ENCODE assay signal across 31 mouse cellular contexts in genomic region chr11:61546452-61546851, GRCm38 (mm10). TPM values are rescaled to one million over a fixed set of nuclear protein-coding genes. Genes with fewer than 3 reads are reported as not detected.
DNase-seq lines count a peak whose midpoint lies in the region; ATAC-seq and TF ChIP-seq lines count a peak whose summit lies in the region.
"Had no signal": no experiment of that assay in that cellular context is flagged by ENCODE, and none has a peak within 500 bp of the region (broad histone marks: within the 10 kb centered on the region; RNA-seq: fewer than 3 reads in every experiment).

No protein-coding gene starts in this region.

- TF ChIP-seq CTCF in intestine, postnatal 0 days (IDR thresholded peaks at IDR 0.05; ENCODE audit: low read depth): no peak
- no peak for TF ChIP-seq CTCF in liver, adult 2 months (IDR thresholded peaks at IDR 0.05; ENCODE audit: low read depth, low read length)
- no peak for TF ChIP-seq CTCF in liver, postnatal 0 days (IDR thresholded peaks at IDR 0.05; ENCODE audit: low read depth)

- H3K79me2 ChIP-seq in liver, adult 2 months (ENCODE audit: control insufficient read depth, insufficient read depth, low read length): peaks cover 8% of the 10 kb centered on the region; the same call in 1 of the 2 replicates

- ATAC-seq in intestine, postnatal 0 days: peak; percentile 57; the same call in 1 of the 2 replicates
- ATAC-seq in intestine, embryonic 16.5 days: no peak; the same call in 1 of the 2 replicates
- ATAC-seq in kidney, embryonic 16.5 days (ENCODE audit: low FRiP score, low TSS enrichment): no peak
- no peak for ATAC-seq in liver, postnatal 0 days
- ATAC-seq: forebrain, embryonic 15.5 days; Patski had no signal

- no peaks in the 10 kb centered on the region for H3K27me3 ChIP-seq in intestine, postnatal 0 days (replicated peaks; ENCODE audit: control insufficient read depth, insufficient read depth, low read length)
- no peaks in the 10 kb centered on the region for H3K27me3 ChIP-seq in intestine, embryonic 16.5 days (replicated peaks; ENCODE audit: control insufficient read depth, insufficient read depth, low read length)
- H3K27me3 ChIP-seq in kidney, embryonic 16.5 days (ENCODE audit: insufficient read depth, low read length): no peaks in the 10 kb centered on the region
- H3K27me3 ChIP-seq in liver, adult 2 months (ENCODE audit: control insufficient read depth, insufficient read depth, low read length): no peaks in the 10 kb centered on the region
- H3K27me3 ChIP-seq in liver, postnatal 0 days (ENCODE audit: insufficient read depth, low read length): no peaks in the 10 kb centered on the region
- H3K27me3 ChIP-seq: CH12.LX; embryonic facial prominence, embryonic 13.5 days; forebrain, embryonic 12.5 days; forebrain, embryonic 15.5 days; heart, embryonic 12.5 days; heart, embryonic 15.5 days; hindbrain, embryonic 13.5 days; Patski had no signal

- DNase-seq in kidney, adult 8-10 months: peak; percentile 39 to 40
- DNase-seq in kidney, postnatal 25 days: peak; percentile 36 to 42
- no peak for DNase-seq in kidney, postnatal 4 days
- DNase-seq in liver, adult 2 months (ENCODE audit: extremely low read depth, low read depth, low spot score): peak; percentile 78
- no peak for DNase-seq in liver, postnatal 0 days
- DNase-seq: adrenal gland, postnatal 10 days; adrenal gland, postnatal 36 days; B cell, adult 2 months; cerebellum, adult 18-20 months; cerebellum, adult 9-11 months; cerebellum, postnatal 36 days; embryo, embryonic 11 days; gastrocnemius, postnatal 25 days; heart, adult 18-20 months; heart, postnatal 10 days; heart, postnatal 36 days had no signal

- no peak overlapping the region for H3K9ac ChIP-seq in intestine, postnatal 0 days (ENCODE audit: low read depth, low read length)
- no peak overlapping the region for H3K9ac ChIP-seq in intestine, embryonic 16.5 days (ENCODE audit: low read depth, low read length)
- no peak overlapping the region for H3K9ac ChIP-seq in kidney, embryonic 16.5 days (replicated peaks; ENCODE audit: low read length)
- H3K9ac ChIP-seq in liver, adult 2 months (ENCODE audit: low read depth, low read length): no peak overlapping the region
- no peak overlapping the region for H3K9ac ChIP-seq in liver, postnatal 0 days (replicated peaks)
- H3K9ac ChIP-seq: embryonic facial prominence, embryonic 13.5 days; forebrain, embryonic 12.5 days; forebrain, embryonic 15.5 days; heart, embryonic 12.5 days; heart, embryonic 15.5 days; hindbrain, embryonic 13.5 days had no signal

- peak overlapping the region; percentile 38; the same call in 1 of the 2 replicates for H3K4me2 ChIP-seq in intestine, postnatal 0 days (replicated peaks; ENCODE audit: low read depth)
- H3K4me2 ChIP-seq in intestine, embryonic 16.5 days (ENCODE audit: low read depth, low read length): no peak overlapping the region
- H3K4me2 ChIP-seq in kidney, embryonic 16.5 days (replicated peaks; ENCODE audit: low read depth, low read length): no peak overlapping the region
- H3K4me2 ChIP-seq in liver, postnatal 0 days (ENCODE audit: low read depth, low read length): no peak overlapping the region
- H3K4me2 ChIP-seq: embryonic facial prominence, embryonic 13.5 days; forebrain, embryonic 12.5 days; forebrain, embryonic 15.5 days; heart, embryonic 12.5 days; heart, embryonic 15.5 days; hindbrain, embryonic 13.5 days had no signal

- no peak for TF ChIP-seq EP300 in liver, postnatal 0 days (IDR thresholded peaks at IDR 0.05; ENCODE audit: low read depth)

- peak overlapping the region; percentile 76 for H3K27ac ChIP-seq in intestine, postnatal 0 days (ENCODE audit: low read depth, low read length)
- no peak overlapping the region for H3K27ac ChIP-seq in intestine, embryonic 16.5 days (ENCODE audit: low read length)
- no peak overlapping the region for H3K27ac ChIP-seq in kidney, embryonic 16.5 days (ENCODE audit: low read length)
- H3K27ac ChIP-seq in liver, adult 2 months (replicated peaks; ENCODE audit: insufficient read depth, low read depth, low read length): peak overlapping the region; percentile 67
- no peak overlapping the region for H3K27ac ChIP-seq in liver, postnatal 0 days (ENCODE audit: low read depth)
- H3K27ac ChIP-seq: embryonic facial prominence, embryonic 10.5 days; embryonic facial prominence, embryonic 13.5 days; forebrain, embryonic 12.5 days; forebrain, embryonic 15.5 days; heart, embryonic 15.5 days; hindbrain, embryonic 10.5 days; hindbrain, embryonic 13.5 days had no signal

- 0 out of 2 replicates have a peak, but pooled peaks cover 7% of the 10 kb centered on the region for H3K4me1 ChIP-seq in intestine, postnatal 0 days (replicated peaks; ENCODE audit: control insufficient read depth, insufficient read depth, low read length)
- peaks cover 5% of the 10 kb centered on the region for H3K4me1 ChIP-seq in intestine, embryonic 16.5 days (ENCODE audit: control insufficient read depth, insufficient read depth, low read length)
- no peaks in the 10 kb centered on the region for H3K4me1 ChIP-seq in kidney, embryonic 16.5 days (ENCODE audit: insufficient read depth, low read length)
- H3K4me1 ChIP-seq in liver, adult 2 months (ENCODE audit: control insufficient read depth, insufficient read depth, low read length): peaks cover 19% of the 10 kb centered on the region
- peaks cover 1% of the 10 kb centered on the region; the same call in 1 of the 2 replicates for H3K4me1 ChIP-seq in liver, postnatal 0 days (ENCODE audit: insufficient read depth)
- H3K4me1 ChIP-seq: embryonic facial prominence, embryonic 10.5 days; embryonic facial prominence, embryonic 13.5 days; forebrain, embryonic 12.5 days; hindbrain, embryonic 13.5 days had no signal

- H3K9me3 ChIP-seq in intestine, postnatal 0 days (ENCODE audit: control insufficient read depth): no peaks in the 10 kb centered on the region
- no peaks in the 10 kb centered on the region for H3K9me3 ChIP-seq in intestine, embryonic 16.5 days (ENCODE audit: control insufficient read depth, low read length)
- H3K9me3 ChIP-seq in kidney, embryonic 16.5 days (ENCODE audit: low read length): no peaks in the 10 kb centered on the region
- no peaks in the 10 kb centered on the region for H3K9me3 ChIP-seq in liver, postnatal 0 days (ENCODE audit: low read length)
- H3K9me3 ChIP-seq: embryonic facial prominence, embryonic 10.5 days; embryonic facial prominence, embryonic 13.5 days; forebrain, embryonic 12.5 days; forebrain, embryonic 15.5 days; G1E; heart, embryonic 12.5 days; heart, embryonic 15.5 days; hindbrain, embryonic 10.5 days; hindbrain, embryonic 13.5 days had no signal

- H3K36me3 ChIP-seq in intestine, postnatal 0 days (ENCODE audit: control insufficient read depth, insufficient read depth): peaks cover 13% of the 10 kb centered on the region; the same call in 1 of the 2 replicates
- no peaks in the 10 kb centered on the region for H3K36me3 ChIP-seq in intestine, embryonic 16.5 days (ENCODE audit: control insufficient read depth, insufficient read depth, low read length)
- H3K36me3 ChIP-seq in kidney, embryonic 16.5 days (ENCODE audit: insufficient read depth, low read length): peaks cover 15% of the 10 kb centered on the region; the same call in 1 of the 2 replicates
- H3K36me3 ChIP-seq in liver, adult 2 months (ENCODE audit: control insufficient read depth, insufficient read depth, low read length): no peaks in the 10 kb centered on the region; the same call in 1 of the 2 replicates
- no peaks in the 10 kb centered on the region for H3K36me3 ChIP-seq in liver, postnatal 0 days (replicated peaks; ENCODE audit: insufficient read depth, low read length)

- H3K4me3 ChIP-seq in intestine, postnatal 0 days (ENCODE audit: low read depth, low read length): no peak overlapping the region
- no peak overlapping the region for H3K4me3 ChIP-seq in intestine, embryonic 16.5 days (ENCODE audit: low read length)
- H3K4me3 ChIP-seq in kidney, embryonic 16.5 days (ENCODE audit: low read length): no peak overlapping the region
- H3K4me3 ChIP-seq in liver, adult 2 months (ENCODE audit: insufficient read depth, low read depth, low read length): no peak overlapping the region
- H3K4me3 ChIP-seq in liver, postnatal 0 days (ENCODE audit: low read depth, low read length): no peak overlapping the region
- H3K4me3 ChIP-seq: embryonic facial prominence, embryonic 10.5 days; embryonic facial prominence, embryonic 13.5 days; erythroblast, embryonic 14.5 days; forebrain, embryonic 12.5 days; forebrain, embryonic 15.5 days; heart, embryonic 12.5 days; heart, embryonic 15.5 days; hindbrain, embryonic 10.5 days; hindbrain, embryonic 13.5 days had no signal

- no peak for TF ChIP-seq POLR2A in liver, adult 2 months (IDR thresholded peaks at IDR 0.05; ENCODE audit: extremely low read depth, insufficient read depth, low read length)

- 46% methylated on average over 10 of the region's 10 CpGs for WGBS in intestine, postnatal 0 days
- WGBS in intestine, embryonic 16.5 days: 80% methylated on average over 10 of the region's 10 CpGs
- 85% methylated on average over 10 of the region's 10 CpGs for WGBS in kidney, embryonic 16.5 days
- whole genome bisulfite sequencing in liver, adult 2 months: 32% methylated on average over 10 of the region's 10 CpGs
- 69% methylated on average over 10 of the region's 10 CpGs for WGBS in liver, postnatal 0 days (ENCODE audit: insufficient replicate concordance)

RNA-seq across cellular contexts. Expression of gene Epn2, which starts 33.0 kb away (rescaled TPM):
- 13.5 and 14.4 TPM in 2 replicates for polyA plus RNA-seq in intestine, postnatal 0 days (2015; fragmentation: Nextera tagmentation; extraction: Ambion mirVana)
- 13.9 and 15.6 TPM in 2 replicates for polyA plus RNA-seq in intestine, embryonic 16.5 days (2015; fragmentation: Nextera tagmentation; extraction: Ambion mirVana)
- polyA plus RNA-seq in kidney, embryonic 16.5 days (2015; fragmentation: Nextera tagmentation; extraction: Ambion mirVana): 25.0 and 26.9 TPM in 2 replicates
- 5.7 and 6.1 TPM in 2 replicates for total RNA-seq in liver, adult 2 months (2014; rRNA removed)
- 3.2 and 4.5 TPM in 2 replicates for polyA plus RNA-seq in liver, adult 2 months (2012; rRNA removed)
- 3.1 and 3.7 TPM in 2 replicates for polyA plus RNA-seq in liver, postnatal 0 days (2015; fragmentation: Nextera tagmentation; extraction: Ambion mirVana)
- polyA plus RNA-seq: erythroblast, embryonic 14.5 days had no signal

RNA-seq across cellular contexts. Expression of gene B9d1, which starts 41.5 kb away (rescaled TPM):
- 6.1 TPM in 2 replicates for polyA plus RNA-seq in intestine, postnatal 0 days (2015; fragmentation: Nextera tagmentation; extraction: Ambion mirVana)
- polyA plus RNA-seq in intestine, embryonic 16.5 days (2015; fragmentation: Nextera tagmentation; extraction: Ambion mirVana): 18.9 and 19.2 TPM in 2 replicates
- polyA plus RNA-seq in kidney, embryonic 16.5 days (2015; fragmentation: Nextera tagmentation; extraction: Ambion mirVana): 47.1 and 53.8 TPM in 2 replicates
- 1.1 and 1.7 TPM in 2 replicates for total RNA-seq in liver, adult 2 months (2014; rRNA removed)
- 1.7 and 2.2 TPM in 2 replicates for polyA plus RNA-seq in liver, adult 2 months (2012; rRNA removed)
- polyA plus RNA-seq in liver, postnatal 0 days (2015; fragmentation: Nextera tagmentation; extraction: Ambion mirVana): 1.4 and 1.6 TPM in 2 replicates

RNA-seq across cellular contexts. Expression of gene Mapk7, which starts 52.2 kb away (rescaled TPM):
- 14.5 and 16.2 TPM in 2 replicates for polyA plus RNA-seq in intestine, postnatal 0 days (2015; fragmentation: Nextera tagmentation; extraction: Ambion mirVana)
- polyA plus RNA-seq in intestine, embryonic 16.5 days (2015; fragmentation: Nextera tagmentation; extraction: Ambion mirVana): 34.2 and 34.9 TPM in 2 replicates
- polyA plus RNA-seq in kidney, embryonic 16.5 days (2015; fragmentation: Nextera tagmentation; extraction: Ambion mirVana): 62.5 and 65.0 TPM in 2 replicates
- total RNA-seq in liver, adult 2 months (2014; rRNA removed): 1.2 and 1.4 TPM in 2 replicates
- polyA plus RNA-seq in liver, adult 2 months (2012; rRNA removed): 1.7 and 4.7 TPM in 2 replicates
- polyA plus RNA-seq in liver, postnatal 0 days (2015; fragmentation: Nextera tagmentation; extraction: Ambion mirVana): 4.8 and 5.6 TPM in 2 replicates

Comparison
In these comparisons a context has a peak if more than half of its experiments do, and no peak if none do; other contexts are left out.
1. H3K27ac ChIP-seq: peak in intestine, postnatal 0 days (single experiment) and liver, adult 2 months (single experiment); none in intestine, embryonic 16.5 days (single experiment), kidney, embryonic 16.5 days (single experiment) and liver, postnatal 0 days (single experiment).
2. DNase-seq: peak in kidney, adult 8-10 months (2 of 2), kidney, postnatal 25 days (2 of 2) and liver, adult 2 months (single experiment); none in kidney, postnatal 4 days (0 of 2) and liver, postnatal 0 days (single experiment).